Mouse (Mus musculus): ENCODE measurements around the gene Gpr171. TPM values are rescaled to one million over a fixed set of nuclear protein-coding genes. Genes with fewer than 3 reads are reported as not detected.

Gene Gpr171
- 0.03 TPM in 1 of 2 replicates, not detected in the other for polyA plus RNA-seq (2012; rRNA removed)

DNA sequence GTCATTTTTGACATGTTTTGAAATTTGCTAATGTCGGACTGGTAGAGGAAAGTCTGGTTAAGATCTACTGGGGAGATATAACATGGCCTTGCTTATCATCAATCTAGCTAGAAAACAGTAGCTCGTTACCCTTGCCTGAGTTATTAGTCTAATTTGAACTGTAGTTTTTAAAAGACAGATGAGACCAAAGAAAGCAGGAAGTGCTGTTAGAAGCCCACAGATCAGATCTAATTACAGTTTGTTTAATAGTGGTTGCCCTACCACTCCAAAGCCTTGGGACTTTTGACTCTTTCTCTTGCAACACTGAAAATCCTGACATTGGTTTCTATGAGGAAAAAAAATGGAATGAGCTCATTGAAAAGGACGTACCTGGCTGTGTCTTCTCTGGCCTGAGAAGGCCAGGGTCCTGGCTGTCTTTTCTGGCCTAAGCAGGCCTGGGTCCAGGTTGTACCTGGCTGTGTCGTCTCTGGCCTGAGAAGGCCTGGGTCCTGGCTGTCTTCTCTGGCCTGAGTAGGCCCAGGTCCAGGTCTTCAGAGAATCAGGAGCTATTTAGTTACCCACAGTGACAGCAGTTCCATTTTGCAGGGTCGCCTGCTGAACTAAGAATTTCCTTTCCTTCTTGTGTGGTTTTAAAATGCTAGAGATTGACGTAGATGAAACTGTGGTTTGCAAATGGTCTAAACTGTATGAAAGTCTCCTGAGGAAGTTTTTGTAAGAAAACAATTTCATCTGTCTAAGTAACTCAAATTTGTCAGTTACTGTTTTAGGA, at the start of gene Gpr171:
Gene Gpr171 (minus strand): TSS at position 604 of the 769 bp plus-strand sequence.

Other genes with a start within 250 kb of the Gpr171 start
- 1.00 and 1.3 TPM in 2 replicates for gene Clrn1, start 216.5 kb downstream of the Gpr171 start, polyA plus RNA-seq (2012; rRNA removed)
- gene Med12l, start 96.0 kb downstream of the Gpr171 start, polyA plus RNA-seq (2012; rRNA removed): 10.4 and 10.5 TPM in 2 replicates
- 1.9 TPM in 2 replicates for gene P2ry14, start 51.8 kb upstream of the Gpr171 start, polyA plus RNA-seq (2012; rRNA removed)
- gene Gpr87, start 93.3 kb upstream of the Gpr171 start, polyA plus RNA-seq (2012; rRNA removed): not detected in 2 replicates
- gene P2ry13, start 109.1 kb upstream of the Gpr171 start, polyA plus RNA-seq (2012; rRNA removed): 1.4 and 1.9 TPM in 2 replicates
- gene P2ry12, start 161.1 kb upstream of the Gpr171 start, polyA plus RNA-seq (2012; rRNA removed): 5.5 and 5.7 TPM in 2 replicates
- gene Igsf10, start 242.6 kb upstream of the Gpr171 start, polyA plus RNA-seq (2012; rRNA removed): 2.7 and 3.7 TPM in 2 replicates